Mouse (Mus musculus) C2C12 (cell line): ENCODE data around the gene Fra10ac1. TPM values are rescaled to one million over a fixed set of nuclear protein-coding genes. Genes with fewer than 3 reads are reported as not detected.

ENCODE experiments used
- H3K27me3 ChIP-seq: one replicate; pipeline ENCODE4 v1.6.1; 2011; ENCODE audit not compliant: control insufficient read depth, insufficient read depth, insufficient read length
- H3K36me3 ChIP-seq: one replicate; pipeline ENCODE4 v1.6.1; 2011; ENCODE audit not compliant: control insufficient read depth, insufficient read depth
- H3K4me3 ChIP-seq: one replicate; pipeline ENCODE4 v1.5.1; 2011; ENCODE audit warnings: mild to moderate bottlenecking, control low read depth; ENCODE audit not compliant: poor library complexity, insufficient read depth, severe bottlenecking
- H3K79me2 ChIP-seq: one replicate; pipeline ENCODE4 v1.6.1; 2011; ENCODE audit not compliant: control insufficient read depth, insufficient read depth
- H3K79me3 ChIP-seq: one replicate; pipeline ENCODE4 v1.6.1; 2011; ENCODE audit warnings: low read depth, control low read depth
- H3ac ChIP-seq: one replicate; pipeline ENCODE3; 2011; ENCODE audit warnings: low read depth; ENCODE audit not compliant: control insufficient read depth, insufficient read length
- CEBPB ChIP-seq: IDR thresholded peaks from one replicate; pipeline ENCODE4 v1.6.1; 2011; ENCODE audit warnings: low read depth, mild to moderate bottlenecking, control low read depth, moderate library complexity
- CTCF ChIP-seq: IDR thresholded peaks from one replicate; pipeline ENCODE4 v1.5.1; 2011; ENCODE audit not compliant: control insufficient read depth, insufficient read depth, insufficient read length
- FOSL1 ChIP-seq: IDR thresholded peaks from one replicate; pipeline ENCODE4 v1.8.0; 2011; ENCODE audit warnings: mild to moderate bottlenecking, low read length; ENCODE audit not compliant: poor library complexity, insufficient read depth, severe bottlenecking
- MAX ChIP-seq: IDR thresholded peaks from one replicate; pipeline ENCODE4 v1.6.1; 2011; ENCODE audit warnings: mild to moderate bottlenecking, control low read depth
- MYOD1 ChIP-seq: IDR thresholded peaks from one replicate; pipeline ENCODE4 v1.6.1; 2011; ENCODE audit warnings: low read depth; ENCODE audit not compliant: control insufficient read depth, insufficient read length
- MYOG ChIP-seq: IDR thresholded peaks from one replicate; pipeline ENCODE4 v1.6.1; 2011; ENCODE audit not compliant: control insufficient read depth, insufficient read length; ENCODE audit errors: extremely low read depth
- USF1 ChIP-seq: IDR thresholded peaks from one replicate; pipeline ENCODE4 v1.6.1; 2011; ENCODE audit warnings: low read depth, mild to moderate bottlenecking, control low read depth, moderate library complexity
- polyA plus RNA-seq: library from polyadenylated mRNA; unstranded; fragments of >200 nt; fragmentation: generic; extraction: Trizol; gene quantifications from one replicate; pipeline ENCODE4 v1.2.1, GENCODE M21; 2012; ENCODE audit warnings: missing spikeins

Gene Fra10ac1
- polyA plus RNA-seq, 1 experiment: 4.6 TPM

DNA sequence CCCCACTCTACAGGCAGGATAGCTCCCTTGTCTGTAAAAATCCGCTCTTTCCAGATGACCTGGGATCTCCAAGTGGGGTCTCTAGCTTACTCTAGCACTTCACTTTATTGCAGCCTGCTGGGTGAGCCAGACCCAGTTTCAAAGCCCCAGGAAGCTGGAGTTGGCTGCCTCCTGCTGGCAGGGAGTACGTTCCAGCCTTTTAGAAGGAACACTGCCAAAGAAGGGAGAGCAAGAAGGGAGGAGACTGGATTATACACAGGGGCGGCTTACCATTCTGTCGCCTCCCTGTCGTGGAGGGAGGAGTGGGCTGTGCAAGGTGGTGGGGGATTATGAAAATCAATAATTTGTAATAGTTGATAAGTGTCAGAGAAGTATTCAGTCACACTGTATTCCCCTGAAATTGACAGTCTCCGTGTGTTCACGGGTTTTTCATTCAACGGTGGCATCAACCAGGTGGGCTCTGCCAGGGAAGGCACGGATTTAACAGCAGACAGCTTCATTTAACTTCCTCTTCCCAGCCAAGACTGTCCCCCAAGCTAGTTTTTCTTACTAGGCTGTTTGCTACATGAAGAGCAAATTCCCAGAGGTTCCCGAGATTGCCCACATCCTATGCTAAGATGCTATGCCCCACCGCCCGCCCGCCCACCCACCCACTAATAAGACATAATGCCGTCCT, 40.0 kb upstream of the Fra10ac1 start:
- Histone ChIP-seq H3ac (no peak overlapping the region), H3K36me3 (no peaks in the 10 kb centered on the region), H3K79me3 (no peaks in the 10 kb centered on the region), H3K79me2 (no peaks in the 10 kb centered on the region), H3K4me3 (no peak overlapping the region), H3K27me3 (peaks cover 46% of the 10 kb centered on the region)
- TF ChIP-seq MYOD1 (no peak), CTCF (no peak), FOSL1 (no peak), CEBPB (no peak), MYOG (no peak), MAX (no peak), USF1 (no peak)

DNA sequence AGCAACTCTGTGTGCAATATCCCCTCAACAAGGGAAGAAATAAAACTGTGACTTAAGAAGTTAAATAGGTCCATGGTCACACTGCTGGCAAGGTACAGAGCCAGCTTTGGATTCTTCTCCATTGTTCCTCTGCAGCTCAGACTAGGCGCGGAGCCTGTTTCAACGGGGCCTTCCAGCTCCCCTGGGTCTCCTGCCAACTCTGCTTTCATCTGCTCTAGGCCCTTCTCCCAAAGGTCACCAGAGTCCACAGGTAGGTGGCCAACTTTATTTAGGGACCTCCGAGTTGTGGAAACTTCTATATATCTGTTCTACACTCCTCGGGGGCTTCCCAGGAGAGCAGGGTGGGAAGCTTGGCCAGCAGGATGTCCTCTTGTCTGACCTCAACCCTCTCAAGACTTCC, 37.4 kb upstream of the Fra10ac1 start:
- H3ac ChIP-seq: no peak overlapping the region
- TF ChIP-seq FOSL1: no peak
- TF ChIP-seq MYOG: no peak
- no peak for TF ChIP-seq CEBPB
- no peak for TF ChIP-seq USF1
- TF ChIP-seq CTCF: no peak
- no peak for TF ChIP-seq MAX
- TF ChIP-seq MYOD1: no peak

DNA sequence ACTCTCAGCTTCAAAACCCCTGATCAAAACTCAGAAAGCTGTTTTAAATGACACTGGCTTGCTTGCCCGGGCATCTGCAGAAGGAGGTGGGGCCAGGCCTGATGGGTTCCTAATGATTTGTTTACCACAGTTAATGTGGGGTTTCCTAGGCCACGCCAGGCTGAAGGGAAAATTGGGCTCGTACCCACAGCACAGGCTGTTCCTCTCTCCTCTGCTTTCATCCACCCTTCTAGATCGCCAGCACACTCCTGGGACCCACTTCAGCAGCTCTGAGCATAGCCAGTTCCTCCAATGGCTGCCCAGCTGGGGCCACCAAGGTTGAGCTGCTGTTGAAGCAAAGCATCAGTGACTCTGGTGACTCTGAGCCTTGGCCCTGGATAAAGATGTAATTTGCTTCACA, 36.4 kb upstream of the Fra10ac1 start:
- TF ChIP-seq CEBPB (no peak), MYOG (no peak), USF1 (no peak), MYOD1 (no peak), CTCF (no peak), FOSL1 (no peak), MAX (no peak)
- Histone ChIP-seq H3K4me3 (no peak overlapping the region), H3K79me2 (no peaks in the 10 kb centered on the region), H3ac (no peak overlapping the region), H3K79me3 (no peaks in the 10 kb centered on the region), H3K27me3 (peaks cover 37% of the 10 kb centered on the region), H3K36me3 (no peaks in the 10 kb centered on the region)

More for the DNA sequence above, 37.4 kb upstream of the Fra10ac1 start:
- no peaks in the 10 kb centered on the region for H3K36me3 ChIP-seq
- H3K27me3 ChIP-seq: peaks cover 37% of the 10 kb centered on the region
- no peaks in the 10 kb centered on the region for H3K79me2 ChIP-seq
- H3K4me3 ChIP-seq: no peak overlapping the region
- no peaks in the 10 kb centered on the region for H3K79me3 ChIP-seq

DNA sequence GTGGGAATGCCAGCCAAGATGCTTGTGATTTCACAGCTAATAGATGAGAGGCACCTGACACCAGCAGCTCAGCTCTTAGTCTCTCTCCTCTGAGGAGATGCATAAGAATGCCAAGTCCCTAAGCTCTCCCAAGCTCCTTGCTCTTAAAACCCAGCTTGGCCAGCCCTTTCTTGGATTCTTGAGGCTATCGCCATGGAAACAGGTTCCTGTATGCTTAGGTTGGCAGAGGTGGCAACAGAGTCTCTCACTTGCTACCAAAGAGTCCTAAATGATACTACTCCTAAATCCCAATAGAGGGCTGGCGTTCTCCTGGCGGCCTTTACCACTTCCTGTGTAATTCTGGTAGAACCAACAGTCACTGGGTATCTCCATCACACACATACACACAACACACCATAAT, 35.5 kb upstream of the Fra10ac1 start:
- no peaks in the 10 kb centered on the region for H3K36me3 ChIP-seq
- H3K27me3 ChIP-seq: peaks cover 33% of the 10 kb centered on the region
- H3K79me3 ChIP-seq: no peaks in the 10 kb centered on the region
- TF ChIP-seq CEBPB: no peak
- TF ChIP-seq FOSL1: no peak
- no peak for TF ChIP-seq MAX
- TF ChIP-seq USF1: no peak
- no peak for TF ChIP-seq MYOD1
- no peak for TF ChIP-seq MYOG
- no peak for TF ChIP-seq CTCF
- H3ac ChIP-seq: no peak overlapping the region
- H3K4me3 ChIP-seq: no peak overlapping the region
- no peaks in the 10 kb centered on the region for H3K79me2 ChIP-seq

DNA sequence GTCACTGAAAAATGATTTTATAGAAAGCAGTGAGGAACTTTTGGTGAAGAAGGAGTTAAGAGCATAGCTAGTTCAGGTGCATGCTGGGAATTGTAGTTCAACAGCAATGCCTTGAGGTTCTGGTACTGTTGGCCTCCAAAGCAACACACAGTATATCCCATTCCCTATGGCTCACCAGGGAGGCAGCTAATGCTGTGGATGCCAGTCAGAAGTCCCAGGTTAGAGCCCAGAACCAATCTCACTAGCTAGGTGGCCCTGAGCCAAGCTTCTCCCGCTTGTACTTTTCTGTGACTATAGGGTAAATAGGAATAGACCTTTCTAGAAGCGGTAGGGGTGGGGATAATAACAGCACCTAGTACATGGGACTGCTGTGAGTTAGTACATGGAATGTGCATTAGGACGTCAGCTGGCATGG, 34.7 kb upstream of the Fra10ac1 start:
- H3K79me2 ChIP-seq: no peaks in the 10 kb centered on the region
- H3K36me3 ChIP-seq: no peaks in the 10 kb centered on the region
- H3ac ChIP-seq: no peak overlapping the region
- H3K79me3 ChIP-seq: no peaks in the 10 kb centered on the region
- TF ChIP-seq MYOD1 (no peak), USF1 (no peak), FOSL1 (no peak), MYOG (no peak), MAX (no peak), CEBPB (no peak), CTCF (no peak)
- peaks cover 26% of the 10 kb centered on the region for H3K27me3 ChIP-seq
- no peak overlapping the region for H3K4me3 ChIP-seq

DNA sequence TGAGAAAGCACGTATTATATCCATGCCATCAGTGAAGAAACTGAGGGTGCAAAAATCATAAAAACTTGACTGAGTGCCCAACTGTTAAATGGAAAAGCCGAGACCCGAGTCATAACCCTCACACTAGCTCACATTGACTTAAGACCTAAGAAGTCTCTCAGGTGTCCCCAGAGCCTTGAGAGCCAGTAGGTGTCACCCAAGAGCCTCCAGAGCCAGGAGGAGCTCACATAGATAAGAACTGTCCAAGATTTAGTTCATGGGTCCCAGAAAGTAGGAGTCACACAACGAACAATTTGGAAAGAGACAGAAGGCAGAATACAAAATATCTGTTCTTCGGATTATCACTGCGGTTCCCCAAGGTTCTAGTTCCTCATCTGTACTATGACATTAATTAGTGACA, 29.8 kb upstream of the Fra10ac1 start:
- H3K79me3 ChIP-seq: no peaks in the 10 kb centered on the region
- H3K4me3 ChIP-seq: no peak overlapping the region
- H3K79me2 ChIP-seq: no peaks in the 10 kb centered on the region
- H3ac ChIP-seq: no peak overlapping the region
- no peaks in the 10 kb centered on the region for H3K36me3 ChIP-seq
- TF ChIP-seq CTCF (no peak), MAX (no peak), MYOG (no peak), MYOD1 (no peak), USF1 (no peak), FOSL1 (no peak), CEBPB (no peak)
- H3K27me3 ChIP-seq: peaks cover 13% of the 10 kb centered on the region
